Mouse (Mus musculus) embryonic facial prominence, embryonic 12.5 days (tissue): Measurements from ENCODE around the gene Vmn1r183. TPM values are rescaled to one million over a fixed set of nuclear protein-coding genes. Genes with fewer than 3 reads are reported as not detected.
"Not testable (repeated sequence)": the region's sequence is repeated elsewhere in the genome, so short reads cannot be mapped to it uniquely, and the experiment has no call there.

Experiments
- ATAC-seq: fragments of 200-750 bp; cut with Nextera tagmentation; 2 replicates; pipeline ENCODE4 v1.8.0; 2017; ENCODE audit not compliant: insufficient number of reproducible peaks, insufficient read depth, low FRiP score, low TSS enrichment
- H3K27ac ChIP-seq: fragments of 300-500 bp; sonication (generic); 2 replicates; pipeline ENCODE4 v1.5.1; 2016; ENCODE audit warnings: mild to moderate bottlenecking
- H3K27me3 ChIP-seq: fragments of 300-500 bp; sonication (generic); 2 replicates; pipeline ENCODE4 v1.6.1; 2016; ENCODE audit warnings: mild to moderate bottlenecking, moderate library complexity
- H3K36me3 ChIP-seq: fragments of 300-500 bp; sonication (generic); 2 replicates; pipeline ENCODE4 v1.6.1; 2016; ENCODE audit warnings: mild to moderate bottlenecking
- H3K4me1 ChIP-seq: fragments of 300-500 bp; sonication (generic); 2 replicates; pipeline ENCODE4 v1.6.1; 2016
- H3K4me2 ChIP-seq: fragments of 300-500 bp; sonication (generic); replicated peaks from 2 replicates; pipeline ENCODE4 v1.6.1; 2016; ENCODE audit warnings: mild to moderate bottlenecking, moderate library complexity
- H3K4me3 ChIP-seq: fragments of 300-500 bp; sonication (generic); 2 replicates; pipeline ENCODE4 v1.5.1; 2016; ENCODE audit warnings: mild to moderate bottlenecking
- H3K9ac ChIP-seq: fragments of 300-500 bp; sonication (generic); 2 replicates; pipeline ENCODE4 v1.6.1; 2016; ENCODE audit warnings: mild to moderate bottlenecking, moderate library complexity
- H3K9me3 ChIP-seq: fragments of 300-500 bp; sonication (generic); 2 replicates; pipeline ENCODE4 v1.6.1; 2016; ENCODE audit warnings: mild to moderate bottlenecking, moderate library complexity
- WGBS: fragments of 180-500 bp; shearing (Covaris S2); methylation state at CpG from one replicate; pipeline ENCODE4 v1.1.7; 2016; 5-methylcytosine and 5-hydroxymethylcytosine counted together
- polyA plus RNA-seq: library from polyadenylated mRNA; unstranded; fragments of >200 nt; fragmentation: Nextera tagmentation; extraction: Ambion mirVana; gene quantifications from 2 replicates; pipeline ENCODE4 v1.2.1, GENCODE M21; 2016

The Vmn1r183 gene
- polyA plus RNA-seq, result not detected in 2 replicates

DNA sequence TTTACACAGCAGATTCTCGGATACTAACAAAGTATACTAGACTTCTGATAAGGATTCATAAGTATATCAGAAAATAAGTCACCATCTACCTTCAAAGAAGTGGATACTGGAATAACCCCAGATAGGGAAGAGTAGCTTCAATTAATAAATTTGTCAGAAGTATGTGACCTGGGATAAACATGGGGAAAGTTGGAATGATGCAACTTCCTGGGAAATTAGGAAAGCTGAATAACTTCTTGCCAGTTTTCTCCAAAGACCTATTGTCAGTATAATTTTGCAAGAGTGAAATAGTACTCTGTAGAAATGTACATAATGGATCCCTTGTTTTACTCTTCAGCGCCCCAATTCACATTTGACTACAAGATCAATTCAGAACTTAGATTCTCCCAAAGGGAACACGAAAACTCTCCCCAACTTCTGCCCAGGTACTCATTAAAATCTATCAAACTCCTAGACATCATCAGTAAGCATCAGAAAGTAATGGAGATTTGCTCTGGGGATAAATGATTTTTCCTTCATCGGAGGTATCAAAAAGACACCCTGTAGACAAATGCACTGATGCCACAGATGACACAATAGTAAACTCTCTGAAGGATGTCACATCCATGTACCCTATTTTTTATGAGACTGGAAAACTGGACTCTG is at the start of gene Vmn1r183:
Vmn1r183 (plus strand) TSS at position 595 of the 645 bp plus-strand sequence.
- no peaks in the 10 kb centered on the region for H3K27me3 ChIP-seq
- H3K4me3 ChIP-seq, result no peak within 1 kb of the TSS
- H3K36me3 ChIP-seq, result no peaks in the 10 kb centered on the region
- 74% methylated on average over 4 of the region's 4 CpGs for WGBS
- no peaks in the 10 kb centered on the region for H3K4me1 ChIP-seq
- no peak within 1 kb of the TSS for H3K27ac ChIP-seq
- no peak for ATAC-seq
- H3K9ac ChIP-seq, result no peak within 1 kb of the TSS
- no peaks in the 10 kb centered on the region for H3K9me3 ChIP-seq
- H3K4me2 ChIP-seq, result no peak within 1 kb of the TSS

GRCm38 (mm10) chr7:24074424-24074823 is 21.4 kb downstream of the Vmn1r183 start:
- H3K27me3 ChIP-seq, H3K9ac ChIP-seq, H3K4me3 ChIP-seq, H3K4me2 ChIP-seq, H3K27ac ChIP-seq, ATAC-seq, H3K4me1 ChIP-seq, H3K36me3 ChIP-seq, H3K9me3 ChIP-seq: not testable (repeated sequence)
- 29% methylated on average over 1 of the region's 1 CpGs for WGBS

DNA sequence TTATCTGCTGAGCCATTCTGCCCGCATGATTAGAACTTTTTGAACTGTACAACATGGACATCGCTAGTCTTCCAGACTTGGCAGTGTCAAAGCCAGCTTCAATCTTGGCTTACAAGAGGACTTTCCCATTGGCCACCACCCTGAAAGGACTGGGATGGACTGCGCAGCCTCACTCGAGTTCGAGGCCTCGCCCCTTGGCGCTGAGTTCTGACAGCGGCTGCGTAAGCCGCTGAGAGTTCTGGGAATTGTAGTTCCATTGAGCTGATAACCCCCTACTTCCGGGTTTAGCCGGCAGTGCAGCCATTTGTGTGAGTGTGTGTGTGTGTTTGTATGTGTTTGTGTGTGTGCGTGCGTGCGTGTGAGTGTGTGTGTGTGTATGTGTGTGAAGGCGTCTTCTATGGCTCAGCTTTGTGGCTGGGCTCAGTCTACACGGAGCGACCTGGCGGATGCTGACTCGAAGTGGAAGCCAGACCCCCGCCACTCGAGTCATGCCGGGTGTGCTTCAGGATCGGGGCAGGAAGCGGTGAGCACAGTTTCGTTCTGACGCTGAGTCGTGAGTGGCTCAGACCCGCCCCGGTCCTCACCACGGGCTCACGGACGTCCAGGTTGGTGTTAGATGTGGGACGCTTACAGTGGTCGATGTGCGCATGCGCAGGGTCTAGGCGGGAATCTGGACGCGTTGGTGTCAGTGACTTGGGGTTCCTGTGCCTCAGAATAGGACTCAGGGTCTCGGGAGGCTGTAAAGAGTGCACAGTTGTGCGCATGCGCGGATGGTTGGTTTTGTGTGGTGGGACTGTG is 28.8 kb downstream of the Vmn1r183 start, which contains the start of gene Zfp180:
Zfp180 (plus strand) TSS at position 291 of the 798 bp plus-strand sequence.
- peaks cover 10% of the 10 kb centered on the region for H3K4me1 ChIP-seq
- H3K9me3 ChIP-seq, result peaks cover 13% of the 10 kb centered on the region; the same call in 1 of the 2 replicates
- peaks cover 25% of the 10 kb centered on the region for H3K36me3 ChIP-seq
- peak; percentile 97 for ATAC-seq
- no peaks in the 10 kb centered on the region for H3K27me3 ChIP-seq
- peak within 1 kb of the TSS; percentile 60 for H3K9ac ChIP-seq
- peak within 1 kb of the TSS; percentile 80 for H3K27ac ChIP-seq
- peak within 1 kb of the TSS; percentile 77 for H3K4me2 ChIP-seq
- H3K4me3 ChIP-seq, result peak within 1 kb of the TSS; percentile 51
- 20% methylated on average over 44 of the region's 44 CpGs for WGBS

- peaks cover 10% of the 10 kb centered on the region for H3K4me1 ChIP-seq
- peak overlapping the region; percentile 77 for H3K4me2 ChIP-seq
- peak overlapping the region; percentile 80 for H3K27ac ChIP-seq
- peaks cover 13% of the 10 kb centered on the region; the same call in 1 of the 2 replicates for H3K9me3 ChIP-seq
- ATAC-seq, result peak; percentile 42; the same call in 1 of the 2 replicates
- peaks cover 33% of the 10 kb centered on the region for H3K36me3 ChIP-seq
- H3K4me3 ChIP-seq, result peak overlapping the region; percentile 51
- 56% methylated on average over 15 of the region's 15 CpGs for WGBS
- no peaks in the 10 kb centered on the region for H3K27me3 ChIP-seq
- peak overlapping the region; percentile 60 for H3K9ac ChIP-seq
Measured at GRCm38 (mm10) chr7:24082457-24083235, 29.6 kb downstream of the Vmn1r183 start.

- Histone ChIP-seq H3K4me3 (no peak overlapping the region), H3K4me2 (no peak overlapping the region), H3K4me1 (peaks cover 10% of the 10 kb centered on the region), H3K36me3 (peaks cover 46% of the 10 kb centered on the region), H3K9ac (no peak overlapping the region), H3K27ac (no peak overlapping the region), H3K9me3 (peaks cover 11% of the 10 kb centered on the region; the same call in 1 of the 2 replicates), H3K27me3 (no peaks in the 10 kb centered on the region)
- no peak for ATAC-seq
- 92% methylated on average over 4 of the region's 4 CpGs for WGBS
Measured at GRCm38 (mm10) chr7:24086871-24087270, 33.8 kb downstream of the Vmn1r183 start.

GRCm38 (mm10) chr7:24087485-24088125 is 34.6 kb downstream of the Vmn1r183 start:
- no peak overlapping the region for H3K4me3 ChIP-seq
- peaks cover 8% of the 10 kb centered on the region for H3K4me1 ChIP-seq
- ATAC-seq, result no peak
- peaks cover 13% of the 10 kb centered on the region; the same call in 1 of the 2 replicates for H3K9me3 ChIP-seq
- H3K36me3 ChIP-seq, result peaks cover 46% of the 10 kb centered on the region
- 94% methylated on average over 12 of the region's 12 CpGs for WGBS
- no peak overlapping the region for H3K9ac ChIP-seq
- H3K27me3 ChIP-seq, result no peaks in the 10 kb centered on the region
- no peak overlapping the region for H3K27ac ChIP-seq
- no peak overlapping the region for H3K4me2 ChIP-seq

- ATAC-seq, result no peak
Measured at GRCm38 (mm10) chr7:24104403-24104802, 51.3 kb downstream of the Vmn1r183 start.

GRCm38 (mm10) chr7:24105144-24105703 is 52.2 kb downstream of the Vmn1r183 start:
- H3K9ac ChIP-seq, result no peak overlapping the region
- 93% methylated on average over 18 of the region's 18 CpGs for WGBS

More at GRCm38 (mm10) chr7:24104403-24104802, 51.3 kb downstream of the Vmn1r183 start:
- H3K27me3 ChIP-seq, result no peaks in the 10 kb centered on the region
- no peak overlapping the region for H3K4me2 ChIP-seq
- no peaks in the 10 kb centered on the region for H3K4me1 ChIP-seq
- H3K36me3 ChIP-seq, result peaks cover 98% of the 10 kb centered on the region
- WGBS, result 93% methylated on average over 9 of the region's 9 CpGs
- H3K4me3 ChIP-seq, result no peak overlapping the region
- H3K9ac ChIP-seq, result no peak overlapping the region
- peaks cover 75% of the 10 kb centered on the region for H3K9me3 ChIP-seq
- H3K27ac ChIP-seq, result no peak overlapping the region

DNA sequence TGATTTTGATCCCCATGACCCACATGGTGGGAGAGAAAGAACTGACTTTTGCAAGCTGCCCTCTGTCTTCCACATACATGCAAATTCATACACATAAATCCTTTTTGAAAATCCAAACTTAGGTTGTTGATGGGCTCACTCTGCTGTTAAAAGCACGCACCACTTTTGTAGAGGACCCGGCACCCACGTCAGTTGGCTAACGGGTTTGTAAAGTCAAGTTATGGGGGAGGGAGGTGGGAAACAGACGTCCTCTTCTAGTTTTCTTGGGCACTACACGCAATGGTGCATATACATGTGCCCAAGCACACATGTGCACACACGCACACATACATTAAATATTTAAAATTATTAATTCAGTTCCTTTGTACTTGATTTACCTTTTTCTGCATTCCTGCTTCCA is 57.8 kb downstream of the Vmn1r183 start:
- H3K9me3 ChIP-seq, result peaks cover 29% of the 10 kb centered on the region
- H3K9ac ChIP-seq, result no peak overlapping the region
- no peaks in the 10 kb centered on the region for H3K27me3 ChIP-seq
- no peak overlapping the region for H3K27ac ChIP-seq
- ATAC-seq, result no peak
- WGBS, result 93% methylated on average over 7 of the region's 7 CpGs
- peaks cover 3% of the 10 kb centered on the region for H3K4me1 ChIP-seq
- H3K4me2 ChIP-seq, result no peak overlapping the region
- no peak overlapping the region for H3K4me3 ChIP-seq
- peaks cover 34% of the 10 kb centered on the region for H3K36me3 ChIP-seq

More at GRCm38 (mm10) chr7:24105144-24105703, 52.2 kb downstream of the Vmn1r183 start:
- H3K4me3 ChIP-seq, result no peak overlapping the region
- no peaks in the 10 kb centered on the region for H3K27me3 ChIP-seq
- H3K4me1 ChIP-seq, result no peaks in the 10 kb centered on the region
- ATAC-seq, result no peak
- no peak overlapping the region for H3K4me2 ChIP-seq
- peaks cover 90% of the 10 kb centered on the region for H3K36me3 ChIP-seq
- H3K27ac ChIP-seq, result no peak overlapping the region
- H3K9me3 ChIP-seq, result peaks cover 75% of the 10 kb centered on the region

DNA sequence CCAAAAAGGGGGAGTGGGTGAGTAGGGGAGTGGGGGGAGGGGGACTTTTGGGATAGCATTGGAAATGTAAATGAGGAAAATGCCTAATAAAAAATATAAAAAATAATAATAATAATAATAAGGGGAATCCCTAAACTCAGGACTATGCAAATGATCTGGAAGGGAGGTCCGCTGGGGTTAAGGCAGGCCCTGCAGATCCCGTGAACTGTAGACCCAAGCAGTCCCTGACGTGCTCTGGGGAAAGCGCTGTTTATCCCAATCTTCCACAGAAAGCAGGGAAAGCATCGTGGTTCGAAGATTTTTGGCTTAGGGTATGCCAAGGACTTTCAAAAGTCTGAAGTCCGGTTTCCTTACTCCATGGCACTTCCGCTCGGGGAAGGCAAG is 58.7 kb downstream of the Vmn1r183 start:
- Histone ChIP-seq H3K4me2 (peak overlapping the region; percentile 65), H3K27ac (peak overlapping the region; percentile 67; the same call in 1 of the 2 replicates), H3K27me3 (no peaks in the 10 kb centered on the region), H3K9me3 (peaks cover 20% of the 10 kb centered on the region), H3K36me3 (peaks cover 24% of the 10 kb centered on the region), H3K4me3 (peak overlapping the region; percentile 65), H3K4me1 (peaks cover 3% of the 10 kb centered on the region), H3K9ac (peak overlapping the region; percentile 59)
- ATAC-seq, result no peak
- WGBS, result 3% methylated on average over 9 of the region's 9 CpGs
